Mouse (Mus musculus): Measurements from ENCODE around the gene Zfhx3.

Gene Zfhx3

DNA sequence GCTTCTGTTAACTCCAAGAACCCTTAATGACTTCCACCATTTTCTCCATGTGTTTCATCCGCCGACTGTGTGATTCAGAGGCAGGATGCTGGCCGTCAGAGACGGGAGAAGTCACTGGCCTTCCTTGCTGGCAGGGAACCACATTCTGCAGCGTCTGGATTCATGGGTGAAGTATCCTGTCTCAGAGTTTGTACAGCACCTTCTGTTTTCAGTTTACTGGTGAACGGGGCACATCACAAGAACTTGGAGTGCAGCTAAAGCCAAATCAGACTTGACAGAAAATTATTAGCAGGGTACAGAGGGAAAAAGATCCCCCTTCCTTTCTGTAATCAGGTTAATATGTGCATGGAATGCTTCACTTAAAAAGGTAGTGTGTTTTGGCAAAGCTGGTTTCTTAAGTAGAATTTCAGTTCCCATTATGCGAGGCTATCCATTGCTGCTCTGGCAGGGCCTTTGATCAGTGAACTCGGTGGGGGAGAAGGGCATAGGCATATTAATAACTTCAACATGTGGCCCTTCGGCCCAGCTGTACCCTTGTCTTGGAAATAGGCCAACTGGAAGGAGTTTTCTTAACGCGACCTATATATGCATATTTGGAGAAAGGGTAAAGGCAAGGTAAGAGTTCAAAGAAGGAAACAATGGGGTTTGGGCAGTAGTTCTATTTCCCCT lies 1035.4 kb downstream of the Zfhx3 start:
- no peak for DNase-seq (ENCODE audit: low read depth, low spot score)

DNA sequence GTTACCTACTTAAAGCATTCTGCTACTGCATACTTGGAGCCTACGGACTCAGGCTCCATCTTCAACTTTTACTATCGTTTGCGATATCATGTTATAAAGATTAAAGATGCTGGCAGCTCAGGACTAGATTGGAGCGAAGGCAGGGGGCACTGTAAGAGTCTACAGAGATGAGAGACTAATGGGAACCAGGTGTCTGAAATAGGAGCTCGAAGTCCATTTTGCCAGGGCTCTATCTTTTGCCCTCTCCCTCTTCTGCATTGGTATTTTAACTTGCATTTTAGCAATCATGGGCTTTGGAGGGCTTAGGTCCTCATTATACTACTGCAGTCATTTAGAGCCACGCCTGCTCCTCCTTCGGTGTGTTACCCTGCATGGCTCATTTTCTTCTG lies 1035.9 kb downstream of the Zfhx3 start:
- no peak for DNase-seq (ENCODE audit: low read depth, low spot score)

DNA sequence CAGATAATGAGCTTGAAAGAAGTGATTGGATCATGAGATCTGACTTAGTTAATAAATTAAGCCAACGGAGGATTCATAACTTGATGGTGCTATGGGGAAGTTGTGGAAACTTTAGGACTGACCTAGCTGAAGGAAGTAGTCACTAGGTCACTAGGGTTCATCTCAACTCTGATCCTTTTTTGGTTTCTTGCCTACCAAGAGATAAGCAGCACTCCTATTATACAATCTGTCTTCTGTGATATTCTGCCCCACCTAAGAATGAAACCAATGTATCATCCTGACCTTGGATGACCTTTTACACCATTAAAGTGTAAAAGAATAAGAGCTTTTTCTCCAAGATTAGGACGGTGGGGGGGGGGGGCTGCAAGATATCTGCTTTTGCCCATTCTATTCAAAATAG lies 1042.5 kb downstream of the Zfhx3 start:
- DNase-seq (ENCODE audit: low read depth, low spot score): no peak

DNA sequence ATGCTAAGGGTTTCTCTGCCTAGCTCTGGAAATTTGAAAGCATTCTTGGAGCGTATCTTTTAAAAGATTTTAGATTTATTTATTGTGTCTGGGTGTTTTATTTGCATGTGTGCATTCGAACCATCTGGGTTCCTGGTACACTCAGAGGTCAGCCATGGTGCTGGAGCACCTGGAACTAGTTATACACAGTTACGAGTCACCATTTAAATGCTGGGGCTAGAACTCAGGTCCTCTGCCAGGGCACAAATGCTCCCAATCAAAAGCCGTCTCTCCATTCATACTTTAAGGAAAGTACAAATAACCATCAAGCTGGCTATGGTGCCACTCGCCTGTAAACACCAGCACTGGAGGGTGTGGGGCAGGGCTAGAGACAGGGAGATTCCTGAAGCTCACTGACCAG lies 1047.4 kb downstream of the Zfhx3 start:
- DNase-seq (ENCODE audit: low read depth, low spot score): no peak

DNA sequence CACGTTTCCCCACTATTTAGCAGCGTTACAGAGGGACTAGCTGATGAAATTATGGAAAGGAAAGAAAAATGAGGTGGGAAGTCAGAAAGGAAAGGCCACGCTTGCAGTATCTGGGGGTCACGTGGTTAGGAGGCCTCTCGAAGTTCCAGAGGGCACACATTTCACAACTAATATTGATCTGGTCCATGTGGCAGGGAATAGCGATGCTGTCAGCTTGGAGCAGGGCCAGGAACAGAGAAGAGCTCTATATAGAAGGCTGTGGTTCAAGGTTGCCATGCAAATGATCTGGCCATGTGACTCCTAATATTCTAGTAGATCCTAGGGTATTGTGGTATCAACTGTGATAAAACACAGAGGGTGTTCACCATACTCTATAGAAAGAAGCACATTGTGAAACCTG lies 1048.1 kb downstream of the Zfhx3 start:
- DNase-seq (ENCODE audit: low read depth, low spot score): no peak

DNA sequence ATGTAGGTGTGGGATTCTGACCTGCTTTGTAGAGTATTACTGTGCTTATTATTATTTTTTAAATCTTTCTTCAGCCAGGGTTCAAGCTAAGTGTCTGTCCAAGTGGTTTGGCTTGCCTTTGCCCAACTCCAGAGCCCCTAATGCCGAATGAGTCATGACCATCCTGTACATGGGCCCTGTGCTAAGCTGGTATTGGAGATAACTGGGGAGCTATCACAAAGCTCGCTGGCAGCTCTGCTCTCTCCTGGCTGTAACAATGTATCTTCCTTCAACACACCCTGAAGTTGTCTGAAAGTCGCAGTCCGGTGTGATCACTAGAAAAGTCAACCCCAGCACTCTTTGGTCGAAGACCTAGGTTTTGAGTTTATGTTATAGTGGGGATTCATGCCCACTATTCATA lies 1049.0 kb downstream of the Zfhx3 start:
- DNase-seq (ENCODE audit: low read depth, low spot score): no peak

DNA sequence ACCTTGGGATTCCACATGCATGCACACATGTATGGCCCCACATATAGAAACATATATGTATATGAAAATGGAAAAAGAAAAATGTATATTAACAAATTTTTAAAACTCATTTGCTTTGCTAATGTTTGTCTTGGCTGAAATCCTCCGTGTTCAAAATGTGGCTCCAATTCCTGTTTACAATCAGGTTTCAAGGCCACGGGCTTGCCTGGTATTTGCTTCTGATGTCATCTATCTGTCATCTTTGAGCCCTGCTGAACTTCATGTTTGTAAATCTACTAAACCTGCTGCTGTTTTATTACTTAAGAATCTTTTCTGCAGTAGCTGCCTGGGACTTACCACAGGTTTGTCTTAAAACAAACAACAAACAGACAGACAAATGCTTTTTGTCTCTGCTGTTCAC lies 1051.3 kb downstream of the Zfhx3 start:
- DNase-seq (ENCODE audit: low read depth, low spot score): no peak

DNA sequence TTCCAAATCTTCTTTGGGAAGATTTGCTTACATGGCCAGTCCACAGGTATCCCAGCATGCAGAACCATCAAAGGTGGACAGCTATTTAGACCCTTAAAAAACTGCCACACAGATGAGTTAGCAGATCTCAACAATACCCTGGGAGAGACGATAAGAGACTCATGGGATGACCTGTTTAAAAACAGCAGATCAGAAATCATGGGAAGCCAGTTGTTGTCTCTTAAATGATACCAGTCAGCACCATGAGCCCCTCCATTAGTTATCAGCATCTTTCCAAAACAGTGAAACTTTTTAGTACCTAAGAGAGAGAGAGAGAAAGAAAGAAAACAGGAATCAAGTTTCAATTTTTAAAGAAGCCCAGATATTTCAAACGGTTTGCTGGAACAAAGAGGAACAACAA lies 1051.7 kb downstream of the Zfhx3 start:
- no peak for DNase-seq (ENCODE audit: low read depth, low spot score)

DNA sequence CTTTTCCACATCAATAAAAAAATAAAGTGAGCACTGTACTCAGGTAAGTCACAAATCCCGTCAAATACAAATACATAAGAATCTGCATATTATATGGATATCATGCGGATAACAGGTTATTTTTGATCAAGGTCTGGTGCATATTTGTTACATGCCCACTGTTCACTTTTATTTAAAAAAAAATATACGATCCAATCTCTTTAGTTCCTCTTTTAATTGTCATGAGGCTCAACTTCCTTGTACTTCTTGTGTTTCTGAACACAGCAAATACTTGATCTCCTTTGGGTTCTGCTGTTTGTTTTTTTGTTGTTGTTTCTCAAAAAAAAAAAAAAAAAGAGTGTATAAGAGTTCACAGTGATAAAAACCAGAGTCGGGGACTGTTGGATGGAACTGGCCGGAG lies 1052.4 kb downstream of the Zfhx3 start:
- DNase-seq (ENCODE audit: low read depth, low spot score): no peak

DNA sequence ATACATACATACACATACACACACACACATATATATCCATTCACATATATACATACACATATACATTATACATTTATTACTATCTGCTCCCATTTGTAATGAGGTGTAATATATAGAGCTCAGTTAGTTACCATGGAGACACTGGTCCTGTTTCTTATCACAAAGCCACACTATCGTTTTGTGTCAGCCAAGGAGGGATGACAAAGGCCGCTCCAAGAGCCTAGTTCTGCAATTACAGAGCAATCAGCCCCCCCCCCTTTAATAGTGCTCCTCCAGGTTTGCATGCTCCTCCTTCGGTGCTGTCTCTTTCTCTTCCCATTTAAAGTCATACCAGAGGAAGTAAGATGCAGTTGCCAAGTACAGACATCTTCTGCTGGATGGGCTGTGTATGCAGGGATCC lies 1054.9 kb downstream of the Zfhx3 start:
- DNase-seq (ENCODE audit: low read depth, low spot score): no peak

DNA sequence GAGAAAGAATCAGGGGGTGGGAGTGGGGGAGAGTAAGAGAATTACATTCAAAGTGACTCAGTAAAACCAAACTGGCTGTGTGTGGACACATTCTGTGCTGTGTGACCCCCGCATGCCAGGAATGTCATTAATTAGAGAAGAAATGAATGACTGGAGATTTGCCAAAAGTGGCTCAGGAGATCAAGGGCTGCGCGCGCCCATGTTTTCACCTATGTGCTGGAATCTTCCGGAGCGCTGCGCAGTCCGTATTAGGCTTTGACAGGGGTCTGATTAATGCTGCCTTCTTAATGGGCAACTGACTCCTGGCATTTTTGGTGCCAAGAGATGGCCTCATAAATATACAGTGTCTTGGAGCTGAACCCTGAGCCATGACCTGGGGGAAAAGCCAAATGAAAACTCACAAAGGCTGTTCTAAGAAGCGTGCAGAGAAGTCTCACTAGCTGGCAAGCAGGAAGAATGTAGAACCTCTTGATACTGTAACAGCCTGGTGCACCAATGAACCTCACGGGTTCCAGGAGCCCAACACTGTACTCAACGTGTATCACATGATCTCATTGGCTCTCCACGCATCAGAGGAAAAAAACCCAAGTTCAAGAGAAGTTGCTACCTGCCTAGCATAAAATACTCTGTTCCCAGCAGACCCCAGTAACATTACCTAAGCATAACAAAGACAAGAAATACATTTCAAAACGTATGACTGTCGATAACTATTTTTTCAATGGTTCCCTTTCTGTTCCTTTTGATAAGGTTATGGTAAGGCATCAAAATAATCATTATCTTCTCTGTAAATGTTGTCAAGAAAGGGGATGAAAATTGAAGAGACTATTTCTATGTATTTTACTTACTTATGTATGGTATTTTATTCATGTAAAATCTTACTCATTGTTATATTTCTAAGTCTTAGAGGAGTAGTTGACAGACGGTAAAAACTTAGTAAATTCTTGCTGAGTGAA lies 1057.1 kb downstream of the Zfhx3 start:
- no peak for DNase-seq (ENCODE audit: low read depth, low spot score)

DNA sequence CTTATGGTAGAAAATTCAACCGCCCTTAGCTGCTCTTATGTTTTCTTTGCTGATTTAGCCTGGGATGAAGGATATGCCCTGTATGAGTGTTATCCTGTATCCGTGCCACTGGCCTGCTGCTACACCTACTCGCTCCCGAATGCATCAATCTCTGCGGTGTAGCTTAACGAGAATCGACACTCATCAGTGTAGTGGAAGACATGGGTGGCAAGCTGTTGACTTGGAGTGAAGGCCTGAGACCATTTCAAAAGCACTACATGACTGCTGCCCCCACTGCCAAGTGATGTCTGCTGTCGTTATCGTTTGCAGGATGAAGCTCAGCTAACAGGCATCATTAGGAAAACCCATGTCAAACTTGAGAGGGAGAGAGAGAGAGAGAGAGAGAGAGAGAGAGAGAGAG lies 1058.6 kb downstream of the Zfhx3 start:
- no peak for DNase-seq (ENCODE audit: low read depth, low spot score)

DNA sequence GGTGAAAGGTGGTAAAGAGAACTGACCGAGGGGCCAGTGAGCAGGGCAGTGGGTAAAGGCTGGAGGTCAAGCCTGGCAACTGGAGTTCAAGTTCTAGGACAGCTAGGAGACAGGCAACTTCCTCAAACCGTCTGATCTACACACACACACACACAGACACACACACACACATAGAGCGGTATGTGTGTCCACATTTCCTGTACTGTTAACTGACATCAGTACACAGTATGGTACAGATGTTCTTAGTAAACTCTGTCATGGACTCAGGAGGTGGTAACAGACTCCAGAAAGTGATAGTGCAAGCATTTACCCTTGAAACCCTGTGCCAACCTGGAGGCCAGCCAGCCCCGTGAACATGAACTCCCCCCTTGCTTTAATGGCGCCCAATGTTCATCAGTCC lies 1059.5 kb downstream of the Zfhx3 start:
- DNase-seq (ENCODE audit: low read depth, low spot score): no peak

DNA sequence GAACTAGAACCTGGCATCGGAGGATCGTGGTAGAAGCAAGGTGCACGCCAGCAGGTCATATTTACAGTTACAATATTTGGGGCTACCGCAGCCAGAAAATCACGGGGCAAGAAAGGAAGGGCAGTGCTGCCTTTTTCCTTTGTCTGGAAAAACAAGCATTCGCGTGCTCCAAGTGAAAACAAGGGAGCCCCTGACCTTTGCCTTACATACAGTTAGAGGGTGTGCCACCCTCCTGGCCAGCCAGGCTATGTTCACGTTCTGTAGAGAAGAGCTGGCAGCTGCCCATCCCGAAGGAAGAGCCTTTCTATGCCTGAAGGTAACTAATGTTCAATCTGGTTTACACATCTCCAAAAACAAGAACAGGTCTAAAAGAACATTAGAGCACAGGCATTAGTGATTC lies 1064.5 kb downstream of the Zfhx3 start:
- no peak for DNase-seq (ENCODE audit: low read depth, low spot score)

Data from brain, adult 2 months (tissue).